Mouse (Mus musculus): Measurements from ENCODE around the gene Duoxa1.
A peak's percentile ranks its signal among the peaks of the same experiment; 100 is the strongest.
"Not testable (repeated sequence)": the region's sequence is repeated elsewhere in the genome, so short reads cannot be mapped to it uniquely, and the experiment has no call there.

Gene Duoxa1

GRCm38 (mm10) chr2:122332222-122332621, 18.7 kb upstream of the Duoxa1 start:
- no peak for DNase-seq (ENCODE audit: low read depth in 2 of 2, low spot score in 2 of 2)

GRCm38 (mm10) chr2:122330317-122330716, 16.8 kb upstream of the Duoxa1 start:
- not testable (repeated sequence) for DNase-seq (ENCODE audit: low read depth in 2 of 2, low spot score in 2 of 2)

GRCm38 (mm10) chr2:122327986-122328385, 14.5 kb upstream of the Duoxa1 start:
- DNase-seq (ENCODE audit: low read depth in 2 of 2, low spot score in 2 of 2): no peak

- DNase-seq (ENCODE audit: low read depth in 2 of 2, low spot score in 2 of 2): no peak
Measured at GRCm38 (mm10) chr2:122325361-122325760, 11.8 kb upstream of the Duoxa1 start.

- DNase-seq (ENCODE audit: low read depth in 2 of 2, low spot score in 2 of 2): no peak
Measured at GRCm38 (mm10) chr2:122324586-122324985, 11.1 kb upstream of the Duoxa1 start.

- DNase-seq (ENCODE audit: low read depth in 2 of 2, low spot score in 2 of 2): no peak
Measured at GRCm38 (mm10) chr2:122323960-122324359, 10.4 kb upstream of the Duoxa1 start.

GRCm38 (mm10) chr2:122317384-122317783, 3.9 kb upstream of the Duoxa1 start:
- DNase-seq (ENCODE audit: low read depth in 2 of 2, low spot score in 2 of 2): no peak

GRCm38 (mm10) chr2:122315372-122315771, 1.8 kb upstream of the Duoxa1 start, which contains the start of gene Duox1:
TSS of gene Duox1 (plus strand) at chr2:122315672.
- DNase-seq (ENCODE audit: low read depth in 2 of 2, low spot score in 2 of 2): no peak

GRCm38 (mm10) chr2:122312722-122313417, 660 bp downstream of the Duoxa1 start:
- DNase-seq (ENCODE audit: low read depth in 2 of 2, low spot score in 2 of 2): peak; percentile 56 to 65

- DNase-seq (ENCODE audit: low read depth in 2 of 2, low spot score in 2 of 2): no peak
Measured at GRCm38 (mm10) chr2:122311561-122311960, 2.0 kb downstream of the Duoxa1 start.

GRCm38 (mm10) chr2:122309647-122310046, 3.9 kb downstream of the Duoxa1 start:
- DNase-seq (ENCODE audit: low read depth in 2 of 2, low spot score in 2 of 2): no peak

- no peak for DNase-seq (ENCODE audit: low read depth in 2 of 2, low spot score in 2 of 2)
Measured at GRCm38 (mm10) chr2:122306184-122306583, 7.3 kb downstream of the Duoxa1 start.

- DNase-seq (ENCODE audit: low read depth in 2 of 2, low spot score in 2 of 2): no peak
Measured at GRCm38 (mm10) chr2:122305097-122305892, 8.2 kb downstream of the Duoxa1 start.

- no peak for DNase-seq (ENCODE audit: low read depth in 2 of 2, low spot score in 2 of 2)
Measured at GRCm38 (mm10) chr2:122304544-122304943, 9.0 kb downstream of the Duoxa1 start.

- DNase-seq (ENCODE audit: low read depth in 2 of 2, low spot score in 2 of 2): peak; percentile 63 to 75
Measured at GRCm38 (mm10) chr2:122302574-122303241, 10.8 kb downstream of the Duoxa1 start.

- no peak for DNase-seq (ENCODE audit: low read depth in 2 of 2, low spot score in 2 of 2)
Measured at GRCm38 (mm10) chr2:122301921-122302573, 11.5 kb downstream of the Duoxa1 start.

GRCm38 (mm10) chr2:122301081-122301920, 12.2 kb downstream of the Duoxa1 start:
- DNase-seq (ENCODE audit: low read depth in 2 of 2, low spot score in 2 of 2): peak in 1 of 2 experiments; percentile 35

- no peak for DNase-seq (ENCODE audit: low read depth in 2 of 2, low spot score in 2 of 2)
Measured at GRCm38 (mm10) chr2:122300656-122301020, 12.9 kb downstream of the Duoxa1 start.

- DNase-seq (ENCODE audit: low read depth in 2 of 2, low spot score in 2 of 2): no peak
Measured at GRCm38 (mm10) chr2:122299911-122300655, 13.4 kb downstream of the Duoxa1 start.
